Mouse (Mus musculus) hindbrain, embryonic 11.5 days (tissue): ENCODE results near the gene Rptn. TPM values are rescaled to one million over a fixed set of nuclear protein-coding genes. Genes with fewer than 3 reads are reported as not detected.

Experiments used
- ATAC-seq: fragments of 200-750 bp; cut with Nextera tagmentation; 2 replicates; pipeline ENCODE4 v1.8.0; 2017; ENCODE audit warnings: mild to moderate bottlenecking, moderate TSS enrichment, moderate library complexity; ENCODE audit not compliant: low FRiP score
- DNase-seq: peaks from one replicate; pipeline ENCODE4 v3.0.0-alpha.2; 2015; ENCODE audit warnings: low spot score
- H3K27ac ChIP-seq: fragments of 300-500 bp; sonication (generic); 2 replicates; pipeline ENCODE4 v1.5.1; 2014; ENCODE audit warnings: mild to moderate bottlenecking, low read depth, low read length
- H3K27me3 ChIP-seq: fragments of 300-500 bp; sonication (generic); 2 replicates; pipeline ENCODE4 v1.6.1; 2014; ENCODE audit warnings: mild to moderate bottlenecking, low read length, moderate library complexity, mixed read lengths; ENCODE audit not compliant: control insufficient read depth, insufficient read depth
- H3K36me3 ChIP-seq: fragments of 300-500 bp; sonication (generic); 2 replicates; pipeline ENCODE4 v1.6.1; 2014; ENCODE audit warnings: mild to moderate bottlenecking, low read length, moderate library complexity, mixed read lengths; ENCODE audit not compliant: control insufficient read depth, insufficient read depth
- H3K4me1 ChIP-seq: fragments of 300-500 bp; sonication (generic); replicated peaks from 2 replicates; pipeline ENCODE4 v1.6.1; 2014; ENCODE audit warnings: low read length, mixed read lengths; ENCODE audit not compliant: control insufficient read depth, insufficient read depth
- H3K4me2 ChIP-seq: fragments of 300-500 bp; sonication (generic); replicated peaks from 2 replicates; pipeline ENCODE4 v1.6.1; 2014; ENCODE audit warnings: mild to moderate bottlenecking, low read depth, low read length
- H3K4me3 ChIP-seq: fragments of 300-500 bp; sonication (generic); 2 replicates; pipeline ENCODE4 v1.5.1; 2014; ENCODE audit warnings: low read depth, low read length
- H3K9ac ChIP-seq: fragments of 300-500 bp; sonication (generic); 2 replicates; pipeline ENCODE4 v1.6.1; 2014; ENCODE audit warnings: low read depth, low read length
- H3K9me3 ChIP-seq: fragments of 300-500 bp; sonication (generic); 2 replicates; pipeline ENCODE4 v1.6.1; 2016; ENCODE audit warnings: low read length; ENCODE audit not compliant: control insufficient read depth
- WGBS: fragments of 180-500 bp; shearing (Covaris S2); extraction: QIAGEN DNeasy Blood & Tissue Kit; methylation state at CpG from one replicate; pipeline ENCODE4 v1.1.7; 2014; 5-methylcytosine and 5-hydroxymethylcytosine counted together
- polyA plus RNA-seq: library from polyadenylated mRNA; unstranded; fragments of >200 nt; fragmentation: Nextera tagmentation; extraction: Ambion mirVana; gene quantifications from 2 replicates; pipeline ENCODE4 v1.2.1, GENCODE M21; 2014

The Rptn gene
- not detected in 2 replicates for polyA plus RNA-seq

DNA sequence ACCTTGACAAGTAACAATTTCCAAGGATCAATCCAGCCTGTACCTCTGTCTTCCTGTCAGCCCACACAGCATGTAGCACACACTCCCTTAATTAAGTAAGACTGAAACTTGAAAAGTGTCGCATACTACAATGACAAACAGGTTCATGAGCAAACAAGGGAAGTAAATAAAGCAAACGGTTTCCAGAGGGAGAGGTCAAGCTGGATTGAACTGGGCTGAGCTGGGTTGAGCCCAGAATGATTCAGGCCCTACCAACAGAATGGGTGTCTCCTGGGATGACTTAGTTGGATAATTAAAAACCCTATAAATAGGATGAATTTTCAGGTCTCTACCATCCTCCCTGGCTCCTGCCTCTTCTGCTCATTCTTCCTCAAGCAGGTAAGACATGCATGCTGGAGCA is at the start of gene Rptn:
Gene Rptn (plus strand): TSS at position 334 of the 400 bp plus-strand sequence.
- no peak for DNase-seq
- H3K4me3 ChIP-seq: no peak within 1 kb of the TSS
- H3K4me1 ChIP-seq: no peaks in the 10 kb centered on the region
- ATAC-seq: no peak
- no peaks in the 10 kb centered on the region for H3K36me3 ChIP-seq
- no peak within 1 kb of the TSS for H3K9ac ChIP-seq
- no peak within 1 kb of the TSS for H3K4me2 ChIP-seq
- no peak within 1 kb of the TSS for H3K27ac ChIP-seq
- H3K9me3 ChIP-seq: no peaks in the 10 kb centered on the region
- WGBS: 81% methylated on average over 2 of the region's 2 CpGs
- H3K27me3 ChIP-seq: no peaks in the 10 kb centered on the region

- Histone ChIP-seq H3K27ac (no peak overlapping the region), H3K36me3 (no peaks in the 10 kb centered on the region), H3K4me1 (no peaks in the 10 kb centered on the region), H3K4me3 (no peak overlapping the region), H3K9me3 (no peaks in the 10 kb centered on the region), H3K27me3 (no peaks in the 10 kb centered on the region), H3K4me2 (no peak overlapping the region), H3K9ac (no peak overlapping the region)
- 88% methylated on average over 2 of the region's 2 CpGs for WGBS
- ATAC-seq (no peak), DNase-seq (no peak)
Measured at GRCm38 (mm10) chr3:93346896-93347295, 46.6 kb upstream of the Rptn start.

DNA sequence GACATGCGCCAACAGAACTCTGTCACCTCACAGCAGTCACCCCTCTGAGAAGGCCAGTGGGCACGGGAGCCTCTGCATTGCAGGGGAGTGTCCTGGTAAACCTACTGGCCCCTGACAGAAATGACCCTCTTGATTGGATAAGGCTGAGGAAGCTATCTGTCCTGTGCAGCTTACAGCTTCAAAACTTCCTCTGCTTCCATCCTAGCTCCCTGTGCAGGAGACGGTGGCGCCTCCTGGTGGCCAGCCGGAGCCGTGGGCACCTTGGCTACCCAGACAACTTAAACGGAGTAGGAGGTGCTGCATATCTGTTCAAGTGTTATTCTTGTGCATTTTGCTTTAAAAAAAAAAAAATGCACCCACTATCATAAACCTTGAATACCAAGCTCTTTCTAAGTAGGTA is 33.5 kb upstream of the Rptn start:
- DNase-seq (peak; percentile 69), ATAC-seq (0 out of 2 replicates have a peak, but pooled peaks have one; percentile 46)
- WGBS: 16% methylated on average over 7 of the region's 7 CpGs
- no peaks in the 10 kb centered on the region for H3K36me3 ChIP-seq
- H3K9me3 ChIP-seq: no peaks in the 10 kb centered on the region
- no peaks in the 10 kb centered on the region for H3K27me3 ChIP-seq
- no peak overlapping the region for H3K4me3 ChIP-seq
- no peak overlapping the region for H3K9ac ChIP-seq
- no peak overlapping the region for H3K4me2 ChIP-seq
- H3K4me1 ChIP-seq: no peaks in the 10 kb centered on the region
- H3K27ac ChIP-seq: no peak overlapping the region

- H3K9ac ChIP-seq: no peak overlapping the region
- H3K36me3 ChIP-seq: no peaks in the 10 kb centered on the region
- no peaks in the 10 kb centered on the region for H3K9me3 ChIP-seq
- H3K27ac ChIP-seq: no peak overlapping the region
- H3K4me1 ChIP-seq: no peaks in the 10 kb centered on the region
- H3K4me2 ChIP-seq: no peak overlapping the region
- WGBS: 12% methylated on average over 10 of the region's 10 CpGs
- H3K27me3 ChIP-seq: no peaks in the 10 kb centered on the region
- ATAC-seq (peak; percentile 84), DNase-seq (peak; percentile 59)
- H3K4me3 ChIP-seq: no peak overlapping the region
Measured at GRCm38 (mm10) chr3:93361933-93362574, 31.4 kb upstream of the Rptn start.

- H3K4me2 ChIP-seq: no peak overlapping the region
- no peaks in the 10 kb centered on the region for H3K4me1 ChIP-seq
- no peaks in the 10 kb centered on the region for H3K27me3 ChIP-seq
- H3K36me3 ChIP-seq: no peaks in the 10 kb centered on the region
- no peak overlapping the region for H3K4me3 ChIP-seq
- H3K27ac ChIP-seq: no peak overlapping the region
- DNase-seq (no peak), ATAC-seq (no peak)
- H3K9ac ChIP-seq: no peak overlapping the region
- 52% methylated on average over 3 of the region's 3 CpGs for WGBS
- no peaks in the 10 kb centered on the region for H3K9me3 ChIP-seq
Measured at GRCm38 (mm10) chr3:93366966-93367575, 26.4 kb upstream of the Rptn start.

DNA sequence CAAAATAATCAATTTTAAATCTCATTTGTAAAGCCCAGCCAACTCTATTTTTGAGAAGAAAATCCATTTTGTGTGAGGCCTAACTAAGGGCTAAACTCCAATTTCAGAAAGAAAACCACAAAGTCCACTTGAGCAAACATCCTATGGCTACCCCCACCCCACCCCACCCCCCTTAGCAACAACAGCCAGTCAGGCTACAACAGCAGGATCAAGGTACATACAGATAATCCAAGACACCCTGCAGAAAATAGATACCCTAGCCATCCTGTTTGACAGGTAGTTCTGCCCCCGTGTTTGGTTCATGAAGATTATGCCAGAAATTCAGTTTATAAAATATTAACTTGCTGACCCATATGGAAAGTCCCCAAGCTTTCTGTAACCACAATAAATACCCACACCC is 25.3 kb upstream of the Rptn start:
- 83% methylated on average over 1 of the region's 1 CpGs for WGBS
- Histone ChIP-seq H3K4me1 (no peaks in the 10 kb centered on the region), H3K27me3 (no peaks in the 10 kb centered on the region), H3K9me3 (no peaks in the 10 kb centered on the region), H3K4me3 (no peak overlapping the region), H3K9ac (no peak overlapping the region), H3K4me2 (no peak overlapping the region), H3K27ac (no peak overlapping the region), H3K36me3 (no peaks in the 10 kb centered on the region)
- ATAC-seq: no peak
- no peak for DNase-seq

GRCm38 (mm10) chr3:93373416-93373815 is 20.1 kb upstream of the Rptn start:
- DNase-seq (no peak), ATAC-seq (no peak)
- no peak overlapping the region for H3K4me3 ChIP-seq
- no peaks in the 10 kb centered on the region for H3K36me3 ChIP-seq
- no peak overlapping the region for H3K4me2 ChIP-seq
- 80% methylated on average over 6 of the region's 6 CpGs for WGBS
- no peaks in the 10 kb centered on the region for H3K9me3 ChIP-seq
- H3K27ac ChIP-seq: no peak overlapping the region
- H3K27me3 ChIP-seq: no peaks in the 10 kb centered on the region
- no peak overlapping the region for H3K9ac ChIP-seq
- no peaks in the 10 kb centered on the region for H3K4me1 ChIP-seq

- no peak overlapping the region for H3K4me3 ChIP-seq
- no peaks in the 10 kb centered on the region for H3K4me1 ChIP-seq
- no peak for ATAC-seq
- no peak overlapping the region for H3K27ac ChIP-seq
- H3K36me3 ChIP-seq: no peaks in the 10 kb centered on the region
- no peaks in the 10 kb centered on the region for H3K27me3 ChIP-seq
- no peak overlapping the region for H3K4me2 ChIP-seq
- WGBS: 76% methylated on average over 1 of the region's 1 CpGs
- no peaks in the 10 kb centered on the region for H3K9me3 ChIP-seq
- H3K9ac ChIP-seq: no peak overlapping the region
- DNase-seq: no peak
Measured at GRCm38 (mm10) chr3:93375196-93375595, 18.3 kb upstream of the Rptn start.

GRCm38 (mm10) chr3:93375601-93376000 is 17.9 kb upstream of the Rptn start:
- H3K9ac ChIP-seq: no peak overlapping the region
- DNase-seq (no peak), ATAC-seq (no peak)
- H3K4me3 ChIP-seq: no peak overlapping the region
- WGBS: 85% methylated on average over 5 of the region's 5 CpGs
- no peaks in the 10 kb centered on the region for H3K4me1 ChIP-seq
- H3K27ac ChIP-seq: no peak overlapping the region
- no peaks in the 10 kb centered on the region for H3K9me3 ChIP-seq
- H3K36me3 ChIP-seq: no peaks in the 10 kb centered on the region
- no peaks in the 10 kb centered on the region for H3K27me3 ChIP-seq
- H3K4me2 ChIP-seq: no peak overlapping the region
